Mouse (Mus musculus) lung, adult 2 months (tissue): ENCODE measurements at regions not wholly inside any gene's neighbourhood (a gene's known extent, or its start where the extent isn't known, plus 50 kb on each side); places are given as distances from the start of the nearest gene placed in this dataset.

Experiments
- CTCF ChIP-seq: fragments of 200-500 bp; IDR thresholded peaks from 2 replicates; pipeline ENCODE4 v1.5.1; 2011; ENCODE audit warnings: mild to moderate bottlenecking, low read length, control low read depth; ENCODE audit not compliant: insufficient read depth
- POLR2A ChIP-seq: fragments of 200-500 bp; IDR thresholded peaks from 2 replicates; pipeline ENCODE4 v1.6.1; 2011; ENCODE audit warnings: low read depth, mild to moderate bottlenecking, control low read depth, low read length, borderline replicate concordance; ENCODE audit errors: extremely low read depth

DNA sequence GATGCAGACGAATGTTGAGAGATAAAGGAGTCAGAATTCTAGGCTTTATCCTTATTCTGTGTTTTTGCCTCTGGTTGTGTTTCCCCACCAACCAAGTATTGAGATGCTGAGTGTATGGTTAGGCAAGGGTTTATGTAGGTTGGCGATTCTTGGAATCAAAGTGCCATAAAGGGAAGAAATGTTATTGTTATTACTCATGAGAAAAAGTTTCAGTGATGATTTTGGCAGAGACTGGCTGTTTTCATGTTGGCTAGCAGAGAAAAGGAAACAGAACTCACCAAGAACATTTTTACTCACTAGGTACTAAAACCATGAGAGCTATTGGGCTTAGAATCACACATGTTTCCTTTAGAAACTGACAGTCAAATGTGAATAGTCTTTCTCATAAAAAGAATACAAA, 202.9 kb downstream of the Fzd1 start:
- no peak for TF ChIP-seq CTCF
- no peak for TF ChIP-seq POLR2A
